Mouse (Mus musculus) C2C12 (cell line): ENCODE results near the gene Ift46.

Experiments used
- CEBPB ChIP-seq: IDR thresholded peaks from one replicate; pipeline ENCODE4 v1.6.1; 2011; ENCODE audit warnings: low read depth, mild to moderate bottlenecking, control low read depth, moderate library complexity
- CTCF ChIP-seq: IDR thresholded peaks from one replicate; pipeline ENCODE4 v1.5.1; 2011; ENCODE audit not compliant: control insufficient read depth, insufficient read depth, insufficient read length
- MAX ChIP-seq: IDR thresholded peaks from one replicate; pipeline ENCODE4 v1.6.1; 2011; ENCODE audit warnings: mild to moderate bottlenecking, control low read depth
- MYOD1 ChIP-seq: IDR thresholded peaks from one replicate; pipeline ENCODE4 v1.6.1; 2011; ENCODE audit warnings: low read depth; ENCODE audit not compliant: control insufficient read depth, insufficient read length
- MYOG ChIP-seq: IDR thresholded peaks from one replicate; pipeline ENCODE4 v1.6.1; 2011; ENCODE audit not compliant: control insufficient read depth, insufficient read length; ENCODE audit errors: extremely low read depth
- USF1 ChIP-seq: IDR thresholded peaks from one replicate; pipeline ENCODE4 v1.6.1; 2011; ENCODE audit warnings: low read depth, mild to moderate bottlenecking, control low read depth, moderate library complexity

DNA sequence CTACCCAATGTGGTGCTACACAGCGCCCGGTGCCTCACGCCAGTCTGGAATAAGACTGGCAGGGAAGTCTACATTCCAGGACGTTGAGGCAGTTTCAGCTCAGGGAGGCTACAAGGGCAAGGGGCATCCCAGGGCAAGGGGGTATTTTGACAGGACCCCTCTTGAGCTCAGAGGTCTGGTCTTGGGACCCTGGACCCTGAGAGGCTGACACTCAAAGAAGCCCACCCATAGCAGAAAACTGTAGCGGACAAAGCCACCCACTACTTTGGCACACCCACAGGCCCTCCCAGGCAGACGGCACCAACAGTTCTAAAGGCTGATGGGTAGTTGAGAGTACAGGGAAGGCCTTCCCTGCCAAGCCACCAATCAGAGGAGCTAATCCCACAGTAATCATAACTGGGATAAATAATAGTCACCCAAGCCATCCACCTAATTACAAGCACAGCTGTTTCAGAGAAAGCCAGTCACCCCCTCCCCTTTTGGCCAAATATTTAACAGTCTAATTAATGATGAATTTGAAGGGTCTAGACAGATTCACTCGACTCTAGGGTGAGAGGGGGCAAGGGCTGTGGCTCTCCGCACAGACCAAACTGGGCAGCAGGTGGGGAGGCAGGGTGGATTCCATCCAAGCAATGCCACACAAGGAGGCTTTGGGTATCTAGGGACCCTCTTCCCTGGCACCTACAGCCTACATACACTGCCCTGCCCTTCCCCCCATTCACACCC lies 47.9 kb upstream of the Ift46 start:
- no peak for TF ChIP-seq CTCF
- no peak for TF ChIP-seq MAX
- no peak for TF ChIP-seq MYOG
- TF ChIP-seq CEBPB: no peak
- no peak for TF ChIP-seq USF1
- TF ChIP-seq MYOD1: no peak
